Mouse (Mus musculus): ENCODE measurements at regions not wholly inside any gene's neighbourhood (a gene's known extent, or its start where the extent isn't known, plus 50 kb on each side); places are given as distances from the start of the nearest gene placed in this dataset.

DNA sequence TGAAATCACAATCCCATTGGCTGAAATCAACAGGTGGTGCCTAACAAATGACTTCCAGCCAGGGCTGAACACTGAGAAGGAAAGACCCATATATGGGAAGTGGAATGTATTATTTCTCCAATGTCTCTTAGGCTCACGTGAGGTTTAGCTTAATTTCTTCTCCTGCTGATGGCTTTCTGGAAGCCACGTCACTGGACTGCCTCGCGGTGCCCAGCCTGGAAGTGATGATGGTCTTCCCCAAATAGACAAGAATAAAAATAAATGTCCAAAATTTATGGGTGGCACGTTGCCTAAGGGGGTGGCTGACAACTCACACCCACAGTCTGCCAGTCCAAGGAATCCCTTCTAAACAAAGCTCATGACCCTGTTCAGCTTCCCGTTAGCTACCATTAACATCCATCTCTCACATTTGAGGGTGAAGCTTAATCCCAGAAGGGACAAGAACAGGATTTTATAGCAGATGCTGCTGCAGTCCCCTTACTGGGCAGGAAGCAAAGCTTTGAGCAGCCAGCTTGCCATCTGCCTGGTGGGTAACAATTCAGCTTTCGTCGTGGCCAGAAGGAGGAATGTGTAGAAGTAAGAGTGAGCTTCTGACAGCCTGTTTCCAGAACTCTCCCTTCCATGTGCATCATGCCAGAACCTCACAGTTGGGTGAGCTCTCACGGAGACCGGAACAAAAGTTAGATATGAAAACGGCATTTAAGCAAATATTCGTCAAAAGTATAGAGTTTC, 105.8 kb downstream of the Thbs2 start:
- Histone ChIP-seq H3K27me3 (ENCODE audit: insufficient read depth, low read length) (no peaks in the 10 kb centered on the region), H3K9ac (replicated peaks; ENCODE audit: low read length) (no peak overlapping the region), H3K27ac (no peak overlapping the region), H3K4me1 (ENCODE audit: insufficient read depth, low read length) (no peaks in the 10 kb centered on the region), H3K4me3 (ENCODE audit: low read length) (no peak overlapping the region), H3K9me3 (ENCODE audit: low read length) (no peaks in the 10 kb centered on the region), H3K36me3 (ENCODE audit: insufficient read depth, low read length) (no peaks in the 10 kb centered on the region), H3K4me2 (ENCODE audit: low read depth, low read length) (no peak overlapping the region)
- WGBS, result 81% methylated on average over 12 of the region's 12 CpGs
- no peak for DNase-seq (ENCODE audit: low spot score)
- no peak for TF ChIP-seq CTCF (IDR thresholded peaks at IDR 0.05; ENCODE audit: low read depth)
- ATAC-seq, result no peak

- Histone ChIP-seq H3K4me3 (ENCODE audit: low read length) (no peak overlapping the region), H3K4me1 (ENCODE audit: insufficient read depth, low read length) (no peaks in the 10 kb centered on the region), H3K27ac (no peak overlapping the region), H3K4me2 (ENCODE audit: low read depth, low read length) (no peak overlapping the region), H3K27me3 (ENCODE audit: insufficient read depth, low read length) (no peaks in the 10 kb centered on the region), H3K36me3 (ENCODE audit: insufficient read depth, low read length) (no peaks in the 10 kb centered on the region), H3K9ac (replicated peaks; ENCODE audit: low read length) (no peak overlapping the region), H3K9me3 (ENCODE audit: low read length) (no peaks in the 10 kb centered on the region)
- DNase-seq (ENCODE audit: low spot score) (no peak), ATAC-seq (no peak)
- no peak for TF ChIP-seq CTCF (IDR thresholded peaks at IDR 0.05; ENCODE audit: low read depth)
- 65% methylated on average over 3 of the region's 3 CpGs for WGBS
These were observed 114.4 kb downstream of the Thbs2 start for GRCm38 (mm10) chr17:14579671-14580070.

DNA sequence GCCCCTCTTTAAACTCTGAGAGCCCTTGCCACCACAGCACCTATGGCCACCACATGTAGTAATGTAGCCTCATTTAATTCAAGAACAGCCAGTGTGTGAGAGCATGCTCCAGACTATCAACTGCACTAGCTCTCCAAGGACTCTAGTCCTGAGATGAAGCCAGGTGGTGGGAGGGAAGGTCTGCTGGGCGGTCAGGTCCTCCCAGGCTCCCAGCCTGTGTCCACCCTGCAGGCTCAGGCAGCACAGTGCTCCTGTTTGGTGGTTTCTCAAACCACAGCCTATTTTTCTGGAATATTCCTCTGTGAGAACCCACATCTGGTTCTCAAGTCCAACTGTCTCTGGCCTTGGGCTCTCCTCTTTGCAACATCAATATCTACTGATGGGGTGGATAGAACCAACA, 115.3 kb downstream of the Thbs2 start:
- H3K27ac ChIP-seq, result no peak overlapping the region
- 69% methylated on average over 1 of the region's 1 CpGs for WGBS
- no peak for TF ChIP-seq CTCF (IDR thresholded peaks at IDR 0.05; ENCODE audit: low read depth)
- ATAC-seq (no peak), DNase-seq (ENCODE audit: low spot score) (no peak)
- H3K36me3 ChIP-seq (ENCODE audit: insufficient read depth, low read length), result no peaks in the 10 kb centered on the region
- H3K9ac ChIP-seq (replicated peaks; ENCODE audit: low read length), result no peak overlapping the region
- H3K4me1 ChIP-seq (ENCODE audit: insufficient read depth, low read length), result no peaks in the 10 kb centered on the region
- H3K9me3 ChIP-seq (ENCODE audit: low read length), result no peaks in the 10 kb centered on the region
- no peaks in the 10 kb centered on the region for H3K27me3 ChIP-seq (ENCODE audit: insufficient read depth, low read length)
- H3K4me2 ChIP-seq (ENCODE audit: low read depth, low read length), result no peak overlapping the region
- no peak overlapping the region for H3K4me3 ChIP-seq (ENCODE audit: low read length)

DNA sequence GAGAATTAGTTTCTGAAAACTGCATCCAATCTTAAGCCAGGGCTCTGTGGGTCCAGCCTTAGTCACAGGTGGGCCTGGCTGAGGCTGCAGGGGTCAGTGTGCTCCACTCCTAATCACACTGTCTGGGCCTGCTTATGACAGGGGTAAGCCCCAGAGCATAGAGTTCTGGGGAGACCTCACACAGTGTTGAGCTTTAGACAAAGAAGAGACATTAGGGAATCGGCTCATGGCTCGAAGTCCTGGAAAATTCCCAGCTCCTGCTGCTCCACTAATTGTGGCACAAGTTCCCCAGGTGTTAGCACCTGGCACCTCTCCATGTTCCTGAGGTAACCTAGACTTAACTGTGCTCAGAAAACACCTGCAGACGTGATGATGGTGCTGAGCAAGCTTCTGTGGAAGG, 115.8 kb downstream of the Thbs2 start:
- no peak for TF ChIP-seq CTCF (IDR thresholded peaks at IDR 0.05; ENCODE audit: low read depth)
- Histone ChIP-seq H3K9me3 (ENCODE audit: low read length) (no peaks in the 10 kb centered on the region), H3K36me3 (ENCODE audit: insufficient read depth, low read length) (no peaks in the 10 kb centered on the region), H3K4me1 (ENCODE audit: insufficient read depth, low read length) (no peaks in the 10 kb centered on the region), H3K27ac (no peak overlapping the region), H3K27me3 (ENCODE audit: insufficient read depth, low read length) (no peaks in the 10 kb centered on the region), H3K4me2 (ENCODE audit: low read depth, low read length) (no peak overlapping the region), H3K9ac (replicated peaks; ENCODE audit: low read length) (no peak overlapping the region), H3K4me3 (ENCODE audit: low read length) (no peak overlapping the region)
- ATAC-seq (no peak), DNase-seq (ENCODE audit: low spot score) (no peak)
- 43% methylated on average over 3 of the region's 3 CpGs for WGBS

GRCm38 (mm10) chr17:14576159-14576558, 117.9 kb downstream of the Thbs2 start:
- 89% methylated on average over 2 of the region's 2 CpGs for WGBS
- no peak for ATAC-seq
- no peak for TF ChIP-seq CTCF (IDR thresholded peaks at IDR 0.05; ENCODE audit: low read depth)

DNA sequence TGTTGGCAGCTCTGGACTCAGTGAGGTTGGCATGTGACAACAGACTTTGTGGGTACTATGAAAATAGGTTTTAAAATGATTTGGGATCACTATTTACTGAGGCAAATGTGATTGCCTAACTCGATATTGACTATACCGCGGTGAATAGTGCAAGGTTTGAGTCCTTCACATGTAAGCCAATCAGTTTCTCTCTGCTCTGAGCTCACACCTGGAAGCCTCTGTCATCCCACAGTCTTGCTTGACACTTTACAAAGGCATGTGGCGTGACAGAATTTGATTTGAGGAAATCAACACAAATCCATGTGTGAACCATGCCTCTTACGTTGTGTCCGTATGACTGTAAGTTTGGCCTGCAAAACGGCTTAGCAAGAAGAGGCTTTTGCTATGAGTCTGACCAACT, 122.9 kb downstream of the Thbs2 start:
- Histone ChIP-seq H3K27me3 (ENCODE audit: insufficient read depth, low read length) (no peaks in the 10 kb centered on the region), H3K4me1 (ENCODE audit: insufficient read depth, low read length) (no peaks in the 10 kb centered on the region), H3K4me2 (ENCODE audit: low read depth, low read length) (no peak overlapping the region), H3K9ac (replicated peaks; ENCODE audit: low read length) (no peak overlapping the region), H3K9me3 (ENCODE audit: low read length) (no peaks in the 10 kb centered on the region), H3K4me3 (ENCODE audit: low read length) (no peak overlapping the region), H3K27ac (no peak overlapping the region), H3K36me3 (ENCODE audit: insufficient read depth, low read length) (no peaks in the 10 kb centered on the region)
- WGBS, result 89% methylated on average over 7 of the region's 7 CpGs
- TF ChIP-seq CTCF (IDR thresholded peaks at IDR 0.05; ENCODE audit: low read depth), result no peak
- ATAC-seq (no peak), DNase-seq (ENCODE audit: low spot score) (no peak)

More at GRCm38 (mm10) chr17:14576159-14576558, 117.9 kb downstream of the Thbs2 start:
- no peak overlapping the region for H3K4me3 ChIP-seq (ENCODE audit: low read length)
- no peak for DNase-seq (ENCODE audit: low spot score)
- H3K27ac ChIP-seq, result no peak overlapping the region
- H3K9me3 ChIP-seq (ENCODE audit: low read length), result no peaks in the 10 kb centered on the region
- H3K4me1 ChIP-seq (ENCODE audit: insufficient read depth, low read length), result no peaks in the 10 kb centered on the region
- no peaks in the 10 kb centered on the region for H3K27me3 ChIP-seq (ENCODE audit: insufficient read depth, low read length)
- H3K4me2 ChIP-seq (ENCODE audit: low read depth, low read length), result no peak overlapping the region
- H3K36me3 ChIP-seq (ENCODE audit: insufficient read depth, low read length), result no peaks in the 10 kb centered on the region
- no peak overlapping the region for H3K9ac ChIP-seq (replicated peaks; ENCODE audit: low read length)

- Histone ChIP-seq H3K4me1 (ENCODE audit: insufficient read depth, low read length) (no peaks in the 10 kb centered on the region), H3K27ac (no peak overlapping the region), H3K27me3 (ENCODE audit: insufficient read depth, low read length) (no peaks in the 10 kb centered on the region), H3K9ac (replicated peaks; ENCODE audit: low read length) (no peak overlapping the region), H3K4me3 (ENCODE audit: low read length) (no peak overlapping the region), H3K4me2 (ENCODE audit: low read depth, low read length) (no peak overlapping the region), H3K9me3 (ENCODE audit: low read length) (no peaks in the 10 kb centered on the region), H3K36me3 (ENCODE audit: insufficient read depth, low read length) (no peaks in the 10 kb centered on the region)
- 83% methylated on average over 6 of the region's 6 CpGs for WGBS
- no peak for DNase-seq (ENCODE audit: low spot score)
- no peak for TF ChIP-seq CTCF (IDR thresholded peaks at IDR 0.05; ENCODE audit: low read depth)
- ATAC-seq, result no peak
These were observed 123.7 kb downstream of the Thbs2 start for GRCm38 (mm10) chr17:14570266-14570775.

Data from hindbrain, postnatal 0 days (tissue).